Mouse (Mus musculus): ENCODE results near the gene Foxe1.

Gene Foxe1

DNA sequence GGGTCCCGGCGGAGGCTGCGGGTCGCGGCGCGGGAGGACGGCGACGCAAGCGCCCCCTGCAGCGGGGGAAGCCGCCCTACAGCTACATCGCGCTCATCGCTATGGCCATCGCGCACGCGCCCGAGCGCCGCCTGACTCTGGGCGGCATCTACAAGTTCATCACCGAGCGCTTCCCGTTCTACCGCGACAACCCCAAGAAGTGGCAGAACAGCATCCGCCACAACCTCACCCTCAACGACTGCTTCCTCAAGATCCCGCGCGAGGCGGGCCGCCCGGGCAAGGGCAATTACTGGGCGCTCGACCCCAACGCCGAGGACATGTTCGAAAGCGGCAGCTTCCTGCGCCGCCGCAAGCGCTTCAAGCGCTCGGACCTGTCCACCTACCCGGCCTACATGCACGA lies 879 bp downstream of the Foxe1 start:
- CTCF ChIA-PET, result interaction anchor here (0.7 to 3.9 kb wide), 6 partner anchors 9 to 283 kb away, joined by 3 to 21 read pairs (median 3); partner anchors contain the start of gene Trim14 (in 1 of the 4)
- POLR2A ChIA-PET, result interaction anchor here (0.8 to 1.9 kb wide), 5 partner anchors 20 to 141 kb away, joined by 3 to 4 read pairs (median 3); no protein-coding TSS in a partner anchor

DNA sequence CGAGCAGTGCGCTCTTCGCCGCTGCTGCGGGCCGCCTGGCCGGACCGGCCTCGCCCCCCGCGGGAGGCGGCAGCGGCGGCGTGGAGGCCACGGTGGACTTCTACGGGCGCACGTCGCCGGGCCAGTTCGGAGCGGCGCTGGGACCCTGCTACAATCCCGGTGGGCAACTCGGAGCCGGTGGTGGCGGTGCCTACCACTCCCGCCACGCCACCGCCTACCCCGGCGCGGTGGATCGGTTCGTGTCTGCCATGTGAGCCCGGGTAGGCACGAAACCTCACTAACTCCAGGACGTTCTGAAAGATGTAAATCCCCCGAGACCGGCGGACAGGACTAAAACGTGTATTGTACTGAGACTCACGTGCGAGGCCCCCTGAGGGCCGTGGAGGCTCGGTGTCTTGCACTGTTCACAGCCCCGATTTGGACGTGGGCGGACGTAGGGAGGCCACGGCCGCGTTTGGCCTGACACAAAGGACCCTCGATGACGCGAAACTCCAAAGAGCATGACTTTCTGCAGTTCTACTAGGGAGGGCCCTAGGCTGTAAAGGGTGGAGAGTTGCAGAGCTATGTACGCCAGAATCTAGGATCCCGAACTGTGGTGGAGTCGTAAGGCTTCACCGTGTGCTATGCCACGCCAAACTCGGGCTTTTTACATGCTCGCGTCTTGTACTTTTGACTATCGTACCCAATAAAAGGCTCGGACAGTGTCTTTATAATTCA lies 1.8 kb downstream of the Foxe1 start:
- CTCF ChIA-PET, result interaction anchor here in 1 of 4 experiments (3.9 kb wide), 1 partner anchor 11 kb away, joined by 21 read pairs; no protein-coding TSS in a partner anchor
- POLR2A ChIA-PET, result interaction anchor here in 2 of 4 experiments (1.0 to 1.9 kb wide), 3 partner anchors 11 to 108 kb away, joined by 3 to 4 read pairs (median 3); no protein-coding TSS in a partner anchor

DNA sequence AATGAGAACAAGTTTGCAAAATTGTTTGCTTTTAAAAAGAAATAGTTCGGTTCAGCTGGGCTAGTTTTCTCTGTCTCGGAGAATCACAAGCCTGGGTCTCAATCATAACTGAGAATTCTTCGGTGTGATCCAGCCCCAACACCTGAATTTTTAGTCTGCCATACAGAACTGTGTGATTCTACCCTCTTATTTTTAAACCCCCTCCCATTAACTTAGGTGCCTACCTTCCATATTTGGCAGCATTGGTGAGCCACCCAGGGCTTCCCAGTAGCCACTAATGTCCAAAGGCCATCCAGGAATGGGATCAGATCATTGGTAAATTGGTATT lies 2.3 kb downstream of the Foxe1 start:
- CTCF ChIA-PET, result no interaction called here
- POLR2A ChIA-PET, result interaction anchor here in 1 of 4 experiments (1.0 kb wide), 1 partner anchor 11 kb away, joined by 3 read pairs; no protein-coding TSS in a partner anchor

DNA sequence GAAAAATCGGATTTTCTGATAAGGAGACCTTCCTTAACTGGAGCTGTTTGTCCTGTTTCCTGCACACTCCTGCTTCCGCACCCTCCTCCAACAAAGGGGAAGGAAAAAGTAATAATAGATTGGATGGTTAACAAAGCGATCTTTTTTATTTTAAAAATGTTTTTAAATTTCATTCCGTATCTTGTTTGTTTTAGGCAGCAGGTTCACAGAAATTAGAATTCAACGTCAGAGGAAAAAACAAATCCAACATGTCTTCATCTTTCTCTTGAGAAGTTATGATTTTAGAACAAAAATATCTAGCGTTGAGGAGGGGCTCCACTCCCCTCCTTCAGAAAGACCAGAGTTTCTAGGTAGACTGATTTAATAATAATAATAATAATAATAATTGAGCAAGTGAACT lies 2.8 kb downstream of the Foxe1 start:
- ChIA-PET CTCF (no interaction called here), POLR2A (interaction anchor here in 2 of 4 experiments (1.0 to 1.2 kb wide), 3 partner anchors 9 to 21 kb away, joined by 3 read pairs; no protein-coding TSS in a partner anchor)

DNA sequence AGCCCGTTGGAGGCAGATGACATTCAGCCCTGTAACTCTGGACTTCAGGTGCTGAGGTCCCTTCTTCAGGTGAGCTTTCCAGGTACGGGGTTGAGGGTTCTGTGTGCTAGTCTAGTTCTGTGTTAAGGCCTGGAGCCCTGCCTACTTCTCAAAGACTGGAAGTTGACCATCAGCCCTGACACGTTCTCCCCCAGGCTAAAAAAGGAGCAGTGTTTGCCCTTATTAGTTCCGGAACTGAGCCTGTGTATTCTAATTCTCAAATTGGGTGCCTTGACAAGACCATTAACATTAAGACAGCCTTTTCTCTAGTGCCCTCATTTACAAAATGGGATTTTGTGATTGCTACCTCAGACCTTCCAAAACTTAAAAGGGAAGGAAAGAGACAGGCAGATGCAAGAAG lies 3.7 kb downstream of the Foxe1 start:
- POLR2A ChIA-PET, result interaction anchor here in 3 of 4 experiments (0.6 to 2.0 kb wide), 6 partner anchors 9 to 20 kb away, joined by 3 to 8 read pairs (median 3); no protein-coding TSS in a partner anchor
- CTCF ChIA-PET, result interaction anchor here in 3 of 4 experiments (0.6 to 2.1 kb wide), 5 partner anchors 9 to 189 kb away, joined by 3 to 8 read pairs (median 6); no protein-coding TSS in a partner anchor

DNA sequence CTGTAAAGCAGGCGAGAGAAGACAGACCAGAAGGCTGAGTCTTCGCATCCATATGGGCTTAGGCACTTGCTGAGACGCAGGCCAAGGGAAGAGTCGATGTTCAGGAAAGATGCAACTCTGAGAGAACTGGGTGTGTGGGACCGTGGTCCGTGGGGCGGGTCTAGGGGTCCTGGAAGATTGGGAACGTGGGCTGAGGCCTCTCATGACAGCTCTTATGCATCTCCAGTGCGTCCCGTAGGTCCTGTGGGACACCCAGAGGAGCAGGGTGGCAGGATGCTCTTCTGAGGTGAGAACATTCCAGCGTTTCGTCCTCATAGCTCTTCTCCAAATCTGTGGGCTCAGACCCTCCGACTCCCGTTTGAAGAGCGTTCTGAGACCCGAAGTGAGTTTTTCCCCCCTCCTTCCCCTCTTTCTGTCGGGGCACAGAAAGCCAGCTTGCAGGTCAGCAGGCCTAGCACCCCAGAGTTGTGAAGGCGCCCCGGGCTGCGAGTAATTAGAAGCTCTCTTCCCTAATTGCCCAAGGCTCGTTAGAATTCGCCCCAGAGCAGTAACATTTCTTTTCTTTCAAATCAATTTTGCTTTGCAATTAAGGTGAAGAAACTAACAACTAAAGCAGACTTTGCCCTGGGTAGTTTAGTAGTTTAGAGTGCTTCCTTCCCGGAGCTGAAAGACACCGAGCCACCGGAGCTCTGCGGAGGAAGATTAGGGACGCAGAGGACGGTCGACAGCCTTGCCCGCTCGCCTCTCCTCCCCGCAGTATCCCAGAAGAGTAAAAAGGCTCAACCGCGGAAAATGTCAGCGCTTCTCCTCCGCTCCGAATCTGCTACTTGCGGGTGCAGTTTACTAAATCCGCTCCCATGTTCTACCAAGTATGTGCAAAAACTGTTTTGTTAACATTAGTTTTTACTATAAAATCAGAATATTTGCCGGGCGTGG lies 4.4 kb downstream of the Foxe1 start:
- CTCF ChIA-PET, result interaction anchor here in 3 of 4 experiments (0.6 to 2.1 kb wide), 6 partner anchors 8 to 306 kb away, joined by 3 to 8 read pairs (median 4); no protein-coding TSS in a partner anchor

DNA sequence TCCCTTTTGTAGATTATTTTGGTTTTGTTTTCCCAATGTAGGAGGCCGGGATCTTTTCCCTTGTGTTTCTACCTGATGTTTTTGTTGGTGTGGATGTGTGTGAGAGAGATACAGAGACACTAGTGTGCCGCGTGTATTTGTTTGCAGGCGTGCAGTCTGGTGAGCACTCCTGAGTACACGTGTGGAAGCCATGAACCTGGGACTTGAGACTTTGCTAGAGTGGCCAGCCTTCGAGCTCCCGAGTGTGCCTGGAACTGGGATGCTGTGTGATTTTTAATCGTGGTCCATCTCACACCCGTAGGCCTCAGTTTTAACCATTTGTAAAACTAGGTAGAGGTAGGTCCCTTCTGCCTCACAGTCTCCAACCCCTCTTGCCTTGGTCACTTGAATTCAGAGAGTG lies 5.5 kb downstream of the Foxe1 start:
- ChIA-PET POLR2A (interaction anchor here in 1 of 4 experiments (1.5 to 2.3 kb wide), 2 partner anchors 9 to 40 kb away, joined by 3 to 7 read pairs; partner anchors contain the start of gene Trmo), CTCF (no interaction called here)

More for the DNA sequence above, 4.4 kb downstream of the Foxe1 start:
- POLR2A ChIA-PET, result interaction anchor here in 3 of 4 experiments (0.6 to 2.0 kb wide), 8 partner anchors 8 to 27 kb away, joined by 3 to 8 read pairs (median 3); no protein-coding TSS in a partner anchor

DNA sequence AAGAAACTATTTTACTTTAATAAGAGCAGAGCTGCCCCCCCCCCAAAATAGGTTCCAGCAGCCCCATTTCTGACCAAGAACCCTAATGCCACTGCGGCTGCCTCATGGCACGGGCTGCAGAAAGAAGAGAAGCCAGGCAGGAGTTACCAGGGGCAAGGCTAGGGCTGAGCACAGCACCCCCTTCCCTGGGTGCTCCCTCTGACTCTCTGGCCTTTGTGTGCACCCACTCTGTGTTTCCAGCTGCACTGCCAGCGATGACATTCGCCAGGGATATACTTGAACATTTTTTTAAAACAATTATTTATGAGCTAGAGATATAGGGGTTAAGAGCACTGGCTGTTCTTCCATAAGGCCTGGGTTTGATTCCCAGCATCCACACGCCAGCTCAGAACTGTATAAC lies 6.1 kb downstream of the Foxe1 start:
- ChIA-PET POLR2A (interaction anchor here in 1 of 4 experiments (1.5 to 2.3 kb wide), 2 partner anchors 10 to 40 kb away, joined by 3 to 7 read pairs; partner anchors contain the start of gene Trmo), CTCF (interaction anchor here in 1 of 4 experiments (0.6 kb wide), 1 partner anchor 10 kb away, joined by 3 read pairs; no protein-coding TSS in a partner anchor)

DNA sequence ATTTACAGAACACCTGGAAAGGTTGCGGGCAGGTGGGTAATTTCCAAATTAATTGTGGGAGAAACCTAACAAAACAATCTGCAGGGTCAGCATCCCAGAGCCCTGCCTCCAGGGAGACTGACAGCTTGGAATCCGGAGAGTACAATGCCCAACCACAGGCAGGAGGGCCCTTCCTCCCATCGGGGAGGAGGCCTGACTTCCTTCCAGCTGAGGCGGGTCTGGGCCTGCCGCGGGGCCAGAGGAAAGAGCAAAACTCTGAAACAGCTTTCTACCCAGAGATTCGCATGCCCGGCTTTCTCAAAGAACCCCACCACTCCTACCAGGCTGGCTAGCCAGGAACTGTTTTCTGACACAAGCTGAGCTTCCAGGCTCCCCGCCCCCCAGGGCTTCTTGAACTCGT lies 9.6 kb downstream of the Foxe1 start:
- CTCF ChIA-PET, result interaction anchor here in 3 of 4 experiments (0.7 to 1.5 kb wide), 5 partner anchors 9 to 258 kb away, joined by 3 to 18 read pairs (median 5); partner anchors contain the start of gene Foxe1 (in 1 of the 3)
- POLR2A ChIA-PET, result interaction anchor here in 1 of 4 experiments (1.1 to 1.3 kb wide), 2 partner anchors 16 to 37 kb away, joined by 3 to 4 read pairs; no protein-coding TSS in a partner anchor

DNA sequence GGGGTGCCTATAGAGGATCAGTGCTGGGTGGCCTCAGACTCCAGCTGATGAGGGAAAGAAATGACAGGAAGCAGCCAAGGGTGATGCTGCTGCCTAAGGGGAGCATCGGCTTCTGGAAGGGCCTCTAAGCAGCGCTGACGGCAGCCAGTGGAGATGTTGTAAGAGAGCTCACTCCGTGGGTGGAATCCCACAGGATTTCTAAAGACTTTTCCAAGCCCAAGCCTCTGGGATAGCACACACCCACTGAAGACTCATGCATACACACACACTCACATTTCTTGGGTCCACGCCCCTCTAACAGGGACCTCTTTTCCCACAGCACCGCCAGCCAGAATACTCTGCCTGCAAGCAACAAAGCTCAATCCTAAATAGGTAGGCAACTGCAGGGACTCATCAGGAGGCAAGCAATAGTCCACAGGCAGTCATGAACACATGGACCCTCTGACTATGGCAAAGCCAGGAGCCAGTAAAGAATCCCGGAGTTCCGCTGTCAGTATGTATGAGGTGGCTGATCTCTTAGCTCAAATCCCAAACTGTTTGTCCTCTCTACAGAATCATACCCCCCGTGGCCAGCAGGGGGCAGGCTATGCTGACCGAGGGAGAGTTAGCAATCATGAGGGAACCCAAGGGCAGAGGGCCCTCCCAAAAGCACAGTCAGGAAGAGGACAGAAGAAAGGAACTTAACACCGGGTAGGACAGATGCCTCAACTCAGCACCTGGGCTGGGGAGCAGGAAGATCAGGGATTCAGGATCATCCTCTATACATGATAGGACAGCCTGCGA lies 13.1 kb downstream of the Foxe1 start:
- POLR2A ChIA-PET, result interaction anchor here (0.5 to 2.3 kb wide), 21 partner anchors 9 to 1250 kb away, joined by 3 to 9 read pairs (median 3); partner anchors contain the start of genes Trmo (in 2 of the 4), Coro2a (in 1 of the 4), Foxe1 (in 1 of the 4) and Xpa (in 1 of the 4)
- CTCF ChIA-PET, result interaction anchor here (0.5 to 2.2 kb wide), 52 partner anchors 8 to 1160 kb away, joined by 3 to 23 read pairs (median 4); partner anchors contain the start of genes Coro2a (in 1 of the 4), Foxe1 (in 1 of the 4), Galnt12 (in 1 of the 4) and Trim14 (in 1 of the 4)

DNA sequence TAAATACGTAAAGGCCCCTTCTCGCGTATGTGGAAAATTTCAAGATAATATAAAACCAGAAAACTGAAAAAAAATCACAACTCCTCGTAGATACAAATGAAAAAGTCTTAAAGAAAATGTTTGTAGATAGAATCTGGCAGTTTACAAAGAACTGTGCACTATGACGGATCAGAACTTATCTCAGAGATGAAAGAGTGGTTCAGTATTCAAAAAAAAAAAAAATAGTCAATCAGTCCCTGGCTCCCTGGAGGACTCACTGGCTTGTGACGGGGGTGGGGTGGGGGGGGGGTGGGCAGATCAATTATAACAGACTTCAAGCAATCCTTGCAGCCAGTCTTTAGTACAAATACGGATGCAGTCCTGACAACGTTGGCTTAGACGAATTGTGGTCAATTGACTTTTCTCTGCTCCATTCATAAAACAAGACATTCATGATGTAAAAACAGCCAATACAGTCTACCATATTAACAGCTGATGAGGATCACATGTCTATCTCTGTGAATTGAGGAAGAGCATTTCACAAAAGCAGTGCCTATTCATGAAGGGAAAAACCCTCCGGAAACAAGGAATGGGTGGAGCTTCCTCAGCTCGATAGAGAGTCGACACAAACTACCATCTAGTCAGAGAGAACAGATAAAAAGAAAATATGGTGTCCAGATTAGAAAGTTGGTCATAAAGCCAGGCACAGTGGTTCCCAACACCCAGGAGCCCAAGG lies 16.3 kb downstream of the Foxe1 start:
- ChIA-PET POLR2A (interaction anchor here in 1 of 4 experiments (0.6 to 1.8 kb wide), 2 partner anchors 9 to 85 kb away, joined by 5 read pairs; no protein-coding TSS in a partner anchor), CTCF (interaction anchor here in 2 of 4 experiments (0.8 to 1.7 kb wide), 2 partner anchors 15 to 106 kb away, joined by 5 read pairs; no protein-coding TSS in a partner anchor)

DNA sequence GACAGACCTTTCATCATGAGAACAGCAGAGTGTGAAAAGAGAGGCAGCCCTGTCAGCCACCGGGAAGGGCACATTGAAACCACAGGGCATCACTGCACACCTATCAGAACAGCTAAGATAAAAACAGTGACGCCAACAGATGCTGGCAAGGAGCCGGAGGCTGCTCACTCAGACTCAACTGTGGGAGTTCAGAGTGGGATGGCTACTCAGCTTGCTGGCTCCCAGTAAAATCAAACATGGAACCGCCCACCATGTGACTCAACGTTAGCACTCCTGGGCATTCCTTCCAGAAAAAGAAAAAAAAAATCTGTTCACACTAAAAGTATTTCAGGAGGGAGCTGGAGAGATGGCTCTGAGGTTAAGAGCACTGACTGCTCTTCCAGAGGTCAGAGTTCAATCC lies 17.8 kb downstream of the Foxe1 start:
- ChIA-PET CTCF (interaction anchor here in 2 of 4 experiments (0.5 to 1.7 kb wide), 2 partner anchors 14 to 15 kb away, joined by 4 to 5 read pairs; no protein-coding TSS in a partner anchor), POLR2A (interaction anchor here in 1 of 4 experiments (1.1 to 1.8 kb wide), 2 partner anchors 7 to 88 kb away, joined by 3 to 5 read pairs; no protein-coding TSS in a partner anchor)

DNA sequence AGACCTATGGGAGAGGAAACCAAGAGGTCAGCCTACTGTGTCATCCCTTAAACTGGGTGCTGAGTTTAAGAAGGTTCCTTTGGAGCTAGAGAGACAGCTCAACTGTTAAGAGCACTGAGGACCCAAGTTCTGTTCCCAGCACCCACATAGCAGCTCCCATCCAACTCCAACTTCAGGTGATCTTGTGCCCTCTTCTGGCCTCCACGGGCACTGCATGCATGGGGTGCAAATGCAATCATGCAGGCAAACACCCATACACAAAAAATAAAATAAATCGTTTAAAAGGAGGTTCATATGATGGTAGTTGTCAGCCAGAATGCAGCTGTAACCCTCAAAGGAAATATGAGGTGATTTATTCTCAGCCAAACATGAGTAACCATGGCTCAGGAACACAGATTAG lies 21.0 kb downstream of the Foxe1 start:
- ChIA-PET CTCF (interaction anchor here in 3 of 4 experiments (0.6 to 1.6 kb wide), 11 partner anchors 8 to 168 kb away, joined by 3 to 8 read pairs (median 3); partner anchors contain the start of genes Foxe1 (in 1 of the 3), Trmo (in 1 of the 3) and Xpa (in 1 of the 3)), POLR2A (interaction anchor here in 2 of 4 experiments (1.2 to 1.3 kb wide), 2 partner anchors 26 to 226 kb away, joined by 3 read pairs; partner anchors contain the start of genes Ncbp1 (in 1 of the 2) and Tstd2 (in 1 of the 2))

DNA sequence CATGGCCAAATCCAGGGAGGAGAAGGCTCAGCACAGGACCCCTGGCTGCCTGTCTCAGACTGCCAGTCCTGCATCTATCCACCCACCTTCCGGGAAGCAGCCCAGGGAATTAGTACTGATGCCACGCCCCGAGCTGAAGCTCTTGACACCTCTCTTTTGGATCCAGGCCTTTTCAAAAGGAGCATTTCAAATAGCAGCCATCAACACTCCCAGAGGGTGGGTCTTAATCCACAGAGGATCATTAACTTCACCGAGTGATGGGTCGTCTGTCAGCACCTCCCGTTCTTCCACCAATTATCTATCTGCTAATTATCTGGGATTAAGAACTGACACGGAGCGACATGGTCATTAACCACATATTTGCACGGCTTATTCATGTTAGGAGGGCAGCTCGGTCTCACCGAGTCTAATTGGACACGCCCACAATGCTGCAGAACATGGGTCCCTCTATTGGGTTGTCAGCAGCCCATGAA lies 24.1 kb downstream of the Foxe1 start:
- ChIA-PET POLR2A (interaction anchor here in 3 of 4 experiments (0.6 to 2.2 kb wide), 8 partner anchors 11 to 909 kb away, joined by 3 to 7 read pairs (median 3); partner anchors contain the start of gene Trmo (in 1 of the 3)), CTCF (interaction anchor here (0.7 to 2.3 kb wide), 14 partner anchors 11 to 1283 kb away, joined by 3 to 14 read pairs (median 4); no protein-coding TSS in a partner anchor)

DNA sequence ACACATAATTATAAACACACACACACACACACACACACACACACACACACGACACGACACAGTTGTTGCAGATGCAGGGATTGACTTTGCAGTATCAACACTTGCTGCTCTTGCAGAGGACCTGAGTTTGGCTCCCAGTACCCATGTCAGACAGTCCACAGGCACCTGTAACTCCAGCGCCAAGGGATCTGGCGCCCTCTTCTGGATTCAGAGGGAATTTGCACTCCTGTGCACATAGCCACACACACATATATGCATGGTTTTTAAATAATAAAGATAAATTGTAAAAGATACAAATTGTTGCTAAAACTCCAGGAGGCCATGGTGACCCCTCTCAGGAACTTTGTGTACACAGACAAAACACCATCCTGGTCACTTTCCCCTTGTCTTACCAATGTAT lies 25.7 kb downstream of the Foxe1 start:
- POLR2A ChIA-PET, result interaction anchor here in 2 of 4 experiments (1.4 to 2.2 kb wide), 2 partner anchors 9 to 20 kb away, joined by 5 to 7 read pairs; partner anchors contain the start of gene Trmo (in 1 of the 2)
- CTCF ChIA-PET, result interaction anchor here in 2 of 4 experiments (0.6 to 1.5 kb wide), 5 partner anchors 12 to 168 kb away, joined by 3 to 6 read pairs (median 4); no protein-coding TSS in a partner anchor

All from embryonic stem cell, embryonic (primary cell).